Mouse (Mus musculus): ENCODE results near the gene Tmtc4. TPM values are rescaled to one million over a fixed set of nuclear protein-coding genes. Genes with fewer than 3 reads are reported as not detected.

The Tmtc4 gene
- total and polyA plus RNA-seq, 3 experiments, result 5.7 to 10.2 (median 7.3) TPM

- Histone ChIP-seq H3K36me3 (ENCODE audit: control insufficient read depth, insufficient read depth, low read length) (no peaks in the 10 kb centered on the region), H3K9ac (ENCODE audit: low read depth, low read length) (no peak overlapping the region), H3K27ac (no peak overlapping the region), H3K27me3 (ENCODE audit: control insufficient read depth, insufficient read depth, low read length) (no peaks in the 10 kb centered on the region), H3K79me2 (replicated peaks; ENCODE audit: control insufficient read depth, insufficient read depth, low read length) (no peaks in the 10 kb centered on the region), H3K4me3 (no peak overlapping the region), H3K4me1 (ENCODE audit: control insufficient read depth, insufficient read depth, low read length) (no peaks in the 10 kb centered on the region)
- DNase-seq, result peak; percentile 15 to 18
- WGBS, result 71% methylated on average over 8 of the region's 8 CpGs
- TF ChIP-seq EP300 (IDR thresholded peaks at IDR 0.05; ENCODE audit: insufficient read depth, low read depth, low read length) (no peak), POLR2A (IDR thresholded peaks at IDR 0.05; ENCODE audit: insufficient read depth, low read depth, low read length) (no peak), CTCF (IDR thresholded peaks at IDR 0.05) (no peak)
- intact Hi-C loops (cut with DNase I), result no loop called here
Measured at GRCm38 (mm10) chr14:122957941-122958340, 25.9 kb downstream of the Tmtc4 start.

DNA sequence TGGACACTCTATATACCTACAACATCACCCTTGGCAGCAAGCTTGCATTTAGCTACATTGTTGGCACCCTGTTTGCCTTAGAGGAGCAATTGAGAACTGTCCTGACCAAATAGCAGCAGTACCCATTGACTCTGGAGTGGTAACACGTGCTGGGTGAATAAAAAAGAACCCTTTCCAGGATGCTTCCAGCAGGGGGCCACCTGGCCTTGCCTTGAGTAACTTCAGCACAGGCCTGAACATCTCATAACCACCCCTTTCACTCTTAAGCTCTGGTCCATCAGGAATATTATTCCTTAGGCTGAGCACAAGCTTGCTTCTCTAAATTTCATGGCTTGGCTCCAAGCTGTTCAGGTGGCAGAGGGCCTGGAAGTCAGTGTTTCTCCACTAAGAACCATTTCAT lies 30.5 kb downstream of the Tmtc4 start:
- DNase-seq, result peak; percentile 18 to 30
- Histone ChIP-seq H3K36me3 (ENCODE audit: control insufficient read depth, insufficient read depth, low read length) (no peaks in the 10 kb centered on the region), H3K27ac (no peak overlapping the region), H3K4me3 (no peak overlapping the region), H3K4me1 (ENCODE audit: control insufficient read depth, insufficient read depth, low read length) (no peaks in the 10 kb centered on the region), H3K9ac (ENCODE audit: low read depth, low read length) (no peak overlapping the region), H3K79me2 (replicated peaks; ENCODE audit: control insufficient read depth, insufficient read depth, low read length) (no peaks in the 10 kb centered on the region), H3K27me3 (ENCODE audit: control insufficient read depth, insufficient read depth, low read length) (no peaks in the 10 kb centered on the region)
- WGBS, result 11% methylated on average over 1 of the region's 1 CpGs
- intact Hi-C loops (cut with DNase I), result loop anchor here (1.0 to 5.0 kb wide), 2 partner anchors 287 to 359 kb away; no protein-coding TSS in a partner anchor
- TF ChIP-seq EP300 (IDR thresholded peaks at IDR 0.05; ENCODE audit: insufficient read depth, low read depth, low read length) (no peak), CTCF (IDR thresholded peaks at IDR 0.05) (peak; percentile 75), POLR2A (IDR thresholded peaks at IDR 0.05; ENCODE audit: insufficient read depth, low read depth, low read length) (no peak)

GRCm38 (mm10) chr14:122952556-122952955 lies 31.3 kb downstream of the Tmtc4 start:
- Histone ChIP-seq H3K4me3 (no peak overlapping the region), H3K79me2 (replicated peaks; ENCODE audit: control insufficient read depth, insufficient read depth, low read length) (no peaks in the 10 kb centered on the region), H3K9ac (ENCODE audit: low read depth, low read length) (no peak overlapping the region), H3K27me3 (ENCODE audit: control insufficient read depth, insufficient read depth, low read length) (no peaks in the 10 kb centered on the region), H3K4me1 (ENCODE audit: control insufficient read depth, insufficient read depth, low read length) (no peaks in the 10 kb centered on the region), H3K36me3 (ENCODE audit: control insufficient read depth, insufficient read depth, low read length) (no peaks in the 10 kb centered on the region), H3K27ac (no peak overlapping the region)
- intact Hi-C loops (cut with DNase I), result loop anchor here (5.0 kb wide), 1 partner anchor 360 kb away; no protein-coding TSS in a partner anchor
- no peak for TF ChIP-seq POLR2A (IDR thresholded peaks at IDR 0.05; ENCODE audit: insufficient read depth, low read depth, low read length)
- TF ChIP-seq EP300 (IDR thresholded peaks at IDR 0.05; ENCODE audit: insufficient read depth, low read depth, low read length), result no peak
- no peak for TF ChIP-seq CTCF (IDR thresholded peaks at IDR 0.05)
- WGBS, result 92% methylated on average over 1 of the region's 1 CpGs
- DNase-seq, result no peak

- intact Hi-C loops (cut with DNase I), result loop anchor here (5.0 kb wide), 1 partner anchor 360 kb away; no protein-coding TSS in a partner anchor
- 77% methylated on average over 6 of the region's 6 CpGs for WGBS
Measured at GRCm38 (mm10) chr14:122951676-122952445, 32.0 kb downstream of the Tmtc4 start.

DNA sequence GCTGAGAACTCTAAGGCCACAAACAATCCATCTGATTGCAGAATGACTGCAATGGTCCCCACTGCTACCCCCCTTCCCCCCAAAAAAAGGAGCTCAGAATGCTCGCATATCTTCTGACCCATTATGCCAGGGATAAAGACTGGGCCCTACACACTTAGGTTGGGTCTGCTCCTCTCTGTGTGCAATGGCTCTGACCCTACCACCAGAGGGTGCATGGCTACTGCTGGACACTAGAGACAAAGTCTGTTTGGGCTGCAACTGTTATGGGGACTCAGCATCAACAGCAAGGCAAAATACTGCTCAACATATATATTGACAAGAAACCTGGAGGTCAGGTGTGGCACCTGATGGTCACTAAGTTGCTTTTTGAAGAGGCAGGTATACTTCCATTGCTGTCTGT lies 32.9 kb downstream of the Tmtc4 start:
- 83% methylated on average over 1 of the region's 1 CpGs for WGBS
- TF ChIP-seq CTCF (IDR thresholded peaks at IDR 0.05) (peak; percentile 34), POLR2A (IDR thresholded peaks at IDR 0.05; ENCODE audit: insufficient read depth, low read depth, low read length) (no peak)
- no peak overlapping the region for H3K9ac ChIP-seq (ENCODE audit: low read depth, low read length)
- DNase-seq, result no peak
- no peak overlapping the region for H3K4me3 ChIP-seq
- intact Hi-C loops (cut with DNase I), result loop anchor here (5.0 kb wide), 1 partner anchor 361 kb away; no protein-coding TSS in a partner anchor
- H3K27ac ChIP-seq, result no peak overlapping the region
- no peaks in the 10 kb centered on the region for H3K4me1 ChIP-seq (ENCODE audit: control insufficient read depth, insufficient read depth, low read length)
- no peaks in the 10 kb centered on the region for H3K36me3 ChIP-seq (ENCODE audit: control insufficient read depth, insufficient read depth, low read length)
- no peaks in the 10 kb centered on the region for H3K79me2 ChIP-seq (replicated peaks; ENCODE audit: control insufficient read depth, insufficient read depth, low read length)
- H3K27me3 ChIP-seq (ENCODE audit: control insufficient read depth, insufficient read depth, low read length), result no peaks in the 10 kb centered on the region

More at GRCm38 (mm10) chr14:122951676-122952445, 32.0 kb downstream of the Tmtc4 start:
- H3K4me3 ChIP-seq, result no peak overlapping the region
- H3K27ac ChIP-seq, result no peak overlapping the region
- no peaks in the 10 kb centered on the region for H3K79me2 ChIP-seq (replicated peaks; ENCODE audit: control insufficient read depth, insufficient read depth, low read length)
- H3K9ac ChIP-seq (ENCODE audit: low read depth, low read length), result no peak overlapping the region
- no peaks in the 10 kb centered on the region for H3K4me1 ChIP-seq (ENCODE audit: control insufficient read depth, insufficient read depth, low read length)
- no peaks in the 10 kb centered on the region for H3K36me3 ChIP-seq (ENCODE audit: control insufficient read depth, insufficient read depth, low read length)
- DNase-seq, result no peak
- no peak for TF ChIP-seq EP300 (IDR thresholded peaks at IDR 0.05; ENCODE audit: insufficient read depth, low read depth, low read length)
- TF ChIP-seq POLR2A (IDR thresholded peaks at IDR 0.05; ENCODE audit: insufficient read depth, low read depth, low read length), result no peak
- TF ChIP-seq CTCF (IDR thresholded peaks at IDR 0.05), result no peak
- H3K27me3 ChIP-seq (ENCODE audit: control insufficient read depth, insufficient read depth, low read length), result no peaks in the 10 kb centered on the region

DNA sequence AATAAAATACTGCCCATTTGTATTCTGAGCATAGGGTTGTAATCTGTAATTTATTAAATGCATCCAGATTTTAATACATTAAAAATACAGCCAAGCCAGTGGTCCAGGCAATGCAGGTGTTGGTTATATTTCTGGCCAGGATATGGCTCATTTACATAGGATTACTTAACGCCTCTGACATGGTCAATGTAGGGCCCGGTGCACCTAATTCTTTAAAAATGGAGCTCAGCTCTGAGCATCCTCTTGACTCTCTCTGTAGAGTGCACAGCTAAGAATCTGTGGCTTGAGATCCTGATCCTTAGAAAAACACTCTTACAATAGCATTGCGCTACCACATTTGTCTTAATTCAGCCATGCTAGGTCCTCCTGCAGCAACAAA lies 40.4 kb downstream of the Tmtc4 start:
- Histone ChIP-seq H3K4me3 (no peak overlapping the region), H3K9ac (ENCODE audit: low read depth, low read length) (no peak overlapping the region), H3K27me3 (ENCODE audit: control insufficient read depth, insufficient read depth, low read length) (no peaks in the 10 kb centered on the region), H3K4me1 (ENCODE audit: control insufficient read depth, insufficient read depth, low read length) (no peaks in the 10 kb centered on the region), H3K36me3 (ENCODE audit: control insufficient read depth, insufficient read depth, low read length) (no peaks in the 10 kb centered on the region), H3K27ac (no peak overlapping the region), H3K79me2 (replicated peaks; ENCODE audit: control insufficient read depth, insufficient read depth, low read length) (no peaks in the 10 kb centered on the region)
- 94% methylated on average over 3 of the region's 3 CpGs for WGBS
- no peak for TF ChIP-seq EP300 (IDR thresholded peaks at IDR 0.05; ENCODE audit: insufficient read depth, low read depth, low read length)
- intact Hi-C loops (cut with DNase I), result no loop called here
- no peak for DNase-seq

Data from heart, adult 2 months (tissue).